Mouse (Mus musculus) erythroid progenitor cell, adult 5-6 weeks (primary cell): ENCODE measurements around the gene Mov10l1. TPM values are rescaled to one million over a fixed set of nuclear protein-coding genes. Genes with fewer than 3 reads are reported as not detected.

Experiments
- ATAC-seq: replicated peaks from 2 replicates; pipeline ENCODE4 v1.8.0; 2016; ENCODE audit warnings: moderate number of reproducible peaks, mild to moderate bottlenecking, moderate TSS enrichment, inconsistent platforms; ENCODE audit not compliant: poor library complexity, low FRiP score, severe bottlenecking
- total RNA-seq, 2 experiments: library from RNA; stranded (forward) in 1 of 2; stranded (reverse) in 1 of 2; fragments of 150-400 nt in 1 of 2; fragments of 186-747, 209-891 nt in 1 of 2; gene quantifications; 2 replicates each; pipeline versions ENCODE4 v1.2.3 to v1.2.4; 2015 to 2017; ENCODE audit warnings: low replicate concordance in 2 of 2

The Mov10l1 gene
- total RNA-seq, 2 experiments from 2014 or later: under 0.01 TPM; not detected in 1

DNA sequence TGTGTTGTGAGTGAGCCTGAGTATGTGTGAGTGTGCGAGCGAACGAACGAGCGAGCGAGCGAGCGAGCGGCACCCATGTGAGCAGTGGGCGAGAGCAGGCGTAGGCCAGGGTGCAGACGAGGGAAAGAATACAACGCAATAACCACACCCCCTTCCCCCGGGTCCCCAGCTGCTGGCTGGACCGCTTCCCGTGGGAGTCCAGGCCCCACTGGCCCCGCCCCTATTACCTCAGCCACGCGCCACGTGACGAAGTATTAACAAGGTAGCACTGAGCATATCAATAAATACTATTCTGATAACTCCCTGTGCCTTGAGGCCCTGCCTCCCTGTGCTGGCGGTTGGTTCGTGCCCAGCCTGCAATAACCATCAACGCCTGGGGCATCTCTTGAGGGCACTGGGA is 87.9 kb downstream of the Mov10l1 start:
- ATAC-seq: no peak

DNA sequence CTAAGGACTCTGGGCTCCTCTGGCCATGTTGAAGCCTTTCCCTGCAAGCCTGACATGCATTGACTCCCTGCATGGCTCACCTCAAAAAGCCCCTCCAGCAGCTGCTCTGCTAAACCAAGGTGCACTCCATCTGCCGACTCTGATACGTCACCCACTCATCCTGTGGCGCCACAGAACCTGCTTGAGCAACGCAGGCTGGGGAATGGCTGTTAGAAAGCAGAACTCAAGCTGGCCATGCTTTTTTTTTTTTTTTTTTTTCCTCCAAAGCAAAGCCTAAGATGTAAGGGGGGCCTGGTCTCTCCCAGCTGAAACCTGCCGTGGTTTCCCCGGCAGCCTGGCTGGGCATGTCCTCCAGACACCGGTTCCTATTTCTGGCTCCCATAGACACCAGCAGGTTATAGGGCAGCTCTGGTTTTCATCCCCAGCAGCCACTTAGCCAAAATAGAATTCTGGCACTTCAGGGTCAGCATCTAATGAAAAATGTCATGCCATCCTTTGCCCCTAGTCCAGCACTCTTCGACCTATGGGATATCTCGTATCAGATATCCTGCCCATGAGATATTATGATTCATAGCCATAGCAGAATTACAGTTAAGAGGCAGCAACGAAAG is 91.4 kb downstream of the Mov10l1 start:
- ATAC-seq: no peak

- ATAC-seq: no peak
Measured at GRCm38 (mm10) chr15:89074613-89075477, 92.1 kb downstream of the Mov10l1 start, which contains the start of gene Trabd. TSS of gene Trabd (plus strand) at chr15:89075124.

DNA sequence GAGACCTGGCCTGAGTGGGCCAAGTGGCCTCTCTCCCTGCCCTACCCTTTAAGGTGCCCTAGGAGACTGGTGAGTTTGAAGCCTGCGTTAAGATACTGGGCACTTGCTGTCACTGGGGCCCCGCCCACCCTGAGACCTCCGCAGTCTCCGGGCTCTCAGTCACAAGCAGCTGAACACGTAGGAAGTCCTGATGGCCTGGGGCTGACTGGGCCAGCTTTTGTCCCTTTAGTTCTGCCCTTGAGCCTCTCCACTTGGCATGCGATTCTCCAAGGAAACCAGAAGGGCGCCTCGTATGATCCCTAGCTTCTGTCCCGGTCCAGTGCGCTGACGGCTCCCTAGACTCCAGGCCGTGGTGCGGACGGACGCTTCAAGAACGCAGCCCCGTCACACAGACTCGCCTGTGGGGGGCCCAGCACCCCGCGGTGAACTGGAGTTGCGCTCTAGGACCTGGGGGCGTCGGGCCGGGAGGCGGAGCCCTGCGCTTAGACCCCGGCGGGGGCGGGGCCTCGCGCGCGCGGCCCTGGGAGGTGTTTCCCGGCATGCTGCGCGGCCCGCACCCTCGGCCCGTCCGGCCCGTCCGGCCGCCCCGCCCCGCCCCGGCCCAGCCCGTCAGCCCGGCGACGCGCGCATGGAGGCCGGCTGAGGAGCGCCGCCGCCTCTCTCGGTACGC is 92.9 kb downstream of the Mov10l1 start:
- ATAC-seq: peak; percentile 73

GRCm38 (mm10) chr15:89076156-89076731 is 93.5 kb downstream of the Mov10l1 start:
- peak; percentile 30; the same call in 1 of the 2 replicates for ATAC-seq

- peak; percentile 75 for ATAC-seq
Measured at GRCm38 (mm10) chr15:89078208-89078836, 95.6 kb downstream of the Mov10l1 start.

- no peak for ATAC-seq
Measured at GRCm38 (mm10) chr15:89083906-89084305, 101.2 kb downstream of the Mov10l1 start.

DNA sequence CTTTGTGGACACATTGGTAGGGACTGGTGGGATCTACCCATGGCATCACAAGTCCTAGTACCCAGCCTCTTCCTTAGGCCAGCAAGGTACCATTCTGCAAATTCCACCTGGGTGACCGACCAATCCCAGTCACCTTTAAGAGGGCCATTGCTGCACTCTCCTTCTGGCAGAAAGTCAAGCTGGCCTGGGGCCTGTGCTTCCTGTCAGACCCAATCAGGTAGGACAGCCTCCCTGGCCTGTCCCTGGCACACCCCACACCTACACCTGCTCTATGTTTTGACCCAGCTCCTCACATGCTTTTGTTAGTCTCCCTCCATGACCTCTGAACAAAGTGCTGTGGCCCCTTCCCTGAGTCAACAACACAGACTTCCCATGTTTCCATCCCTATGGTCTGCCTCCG is 102.1 kb downstream of the Mov10l1 start:
- no peak for ATAC-seq

GRCm38 (mm10) chr15:89088607-89089247 is 106.0 kb downstream of the Mov10l1 start, which contains the start of gene Selenoo:
TSS of gene Selenoo (plus strand) at chr15:89089084.
- ATAC-seq: peak; percentile 96

DNA sequence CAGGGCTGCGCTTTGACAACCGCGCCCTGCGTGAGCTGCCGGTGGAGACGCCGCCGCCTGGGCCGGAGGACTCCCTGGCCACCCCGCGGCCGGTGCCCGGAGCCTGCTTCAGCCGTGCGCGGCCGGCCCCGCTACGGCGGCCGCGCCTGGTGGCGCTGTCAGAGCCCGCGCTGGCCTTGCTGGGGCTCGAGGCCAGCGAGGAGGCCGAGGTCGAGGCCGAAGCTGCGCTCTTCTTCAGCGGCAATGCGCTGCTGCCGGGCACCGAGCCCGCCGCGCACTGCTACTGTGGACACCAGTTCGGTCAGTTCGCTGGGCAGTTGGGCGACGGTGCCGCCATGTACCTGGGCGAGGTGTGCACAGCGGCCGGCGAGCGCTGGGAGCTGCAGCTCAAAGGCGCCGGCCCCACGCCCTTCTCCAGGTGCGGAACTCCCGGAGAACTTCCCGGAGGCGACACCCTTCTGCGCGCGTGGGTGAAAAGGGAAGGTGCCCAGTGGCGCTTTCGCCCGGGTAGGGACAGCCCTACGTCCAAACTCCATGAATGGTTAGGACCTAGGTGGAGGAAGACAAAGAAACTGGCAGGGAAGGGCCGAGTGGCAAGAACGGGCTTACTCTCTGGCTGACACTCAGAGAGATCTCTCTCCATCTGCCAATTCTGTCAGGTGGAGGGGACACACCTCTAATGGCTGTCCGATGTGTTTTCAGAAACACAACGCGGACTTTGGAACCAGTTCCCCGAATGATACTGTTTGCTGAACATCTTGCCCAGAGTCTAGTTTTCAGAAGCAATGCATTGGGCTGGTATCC is 106.7 kb downstream of the Mov10l1 start:
- peak; percentile 51 for ATAC-seq

DNA sequence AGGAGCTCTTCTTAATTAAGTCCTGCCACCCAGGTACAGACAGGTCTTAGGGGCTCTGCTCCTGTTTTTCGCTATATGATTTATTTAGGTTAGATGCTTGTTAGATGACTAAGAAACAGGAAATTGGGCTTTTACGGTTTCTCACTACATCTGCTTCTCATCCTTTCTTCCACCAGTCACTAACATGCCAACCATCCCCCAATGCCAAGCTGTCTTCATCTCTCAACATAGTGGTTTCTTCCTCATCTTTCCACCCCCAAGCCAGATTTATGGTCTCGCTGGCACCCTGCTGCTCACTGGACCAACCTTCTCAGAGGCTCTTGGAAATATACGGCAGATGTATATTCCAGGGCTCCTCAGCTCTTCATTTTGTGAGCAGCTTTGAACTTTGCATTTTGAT is 108.0 kb downstream of the Mov10l1 start:
- ATAC-seq: no peak

- no peak for ATAC-seq
Measured at GRCm38 (mm10) chr15:89092181-89092580, 109.5 kb downstream of the Mov10l1 start.

DNA sequence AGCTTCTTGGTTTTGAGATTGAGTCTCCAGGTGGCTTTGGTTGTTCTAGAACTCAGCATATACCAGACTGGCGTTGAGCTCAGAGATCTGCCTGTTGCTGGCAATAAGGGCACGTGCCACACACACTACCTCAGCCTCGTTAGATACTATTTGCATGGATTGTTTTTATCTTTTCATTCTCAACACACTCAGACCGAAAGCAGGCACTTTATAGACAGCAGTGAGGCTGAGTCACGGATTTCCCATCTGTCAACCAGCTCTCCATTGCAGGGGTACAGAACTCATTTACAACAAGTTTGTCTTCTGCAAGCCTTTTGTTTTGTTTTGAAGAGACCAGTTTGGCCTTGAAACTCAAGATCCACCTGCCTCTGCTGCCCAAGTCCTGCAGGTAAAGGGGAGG is 114.7 kb downstream of the Mov10l1 start:
- ATAC-seq: no peak

DNA sequence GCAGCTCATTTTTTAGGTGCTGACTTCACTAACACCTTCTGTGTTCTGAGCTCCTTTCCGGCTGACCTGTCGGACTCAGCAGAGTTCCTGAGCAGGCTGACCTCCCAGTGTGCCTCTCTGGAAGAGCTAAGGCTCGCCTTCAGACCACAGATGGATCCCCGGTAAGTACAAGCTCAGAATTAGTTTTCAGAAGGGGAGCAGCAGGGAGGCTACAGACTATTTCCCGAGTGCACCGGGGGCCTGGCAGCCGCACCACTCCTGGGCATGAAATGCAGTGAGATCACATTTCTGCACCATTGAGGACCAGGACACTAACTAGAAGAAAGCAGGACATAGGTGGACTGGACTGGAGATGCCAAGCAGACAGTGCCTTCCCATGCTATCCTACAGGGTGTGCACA is 115.9 kb downstream of the Mov10l1 start:
- ATAC-seq: no peak

DNA sequence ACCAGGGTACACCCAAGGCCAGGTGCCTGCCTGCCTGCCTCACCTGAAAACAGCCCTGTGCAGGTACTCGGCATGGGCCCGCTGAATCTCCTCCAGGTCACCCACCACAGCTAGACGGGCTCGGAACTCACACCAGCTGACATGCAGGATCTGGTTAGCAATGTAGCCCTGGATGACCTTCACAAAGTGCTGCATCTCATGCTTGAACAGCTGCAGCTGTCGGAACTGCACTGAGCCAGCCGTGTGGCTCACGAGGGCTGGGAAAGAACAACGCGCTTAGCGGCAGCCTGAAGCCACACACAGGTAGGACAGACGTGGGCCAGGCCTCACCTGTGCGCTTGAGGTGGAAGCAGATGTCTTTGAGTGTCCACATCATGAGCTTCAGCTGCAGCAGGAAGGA is 118.1 kb downstream of the Mov10l1 start:
- ATAC-seq: no peak

GRCm38 (mm10) chr15:89102646-89103045 is 119.9 kb downstream of the Mov10l1 start:
- no peak for ATAC-seq

- ATAC-seq: no peak
Measured at GRCm38 (mm10) chr15:89103921-89104320, 121.2 kb downstream of the Mov10l1 start.

DNA sequence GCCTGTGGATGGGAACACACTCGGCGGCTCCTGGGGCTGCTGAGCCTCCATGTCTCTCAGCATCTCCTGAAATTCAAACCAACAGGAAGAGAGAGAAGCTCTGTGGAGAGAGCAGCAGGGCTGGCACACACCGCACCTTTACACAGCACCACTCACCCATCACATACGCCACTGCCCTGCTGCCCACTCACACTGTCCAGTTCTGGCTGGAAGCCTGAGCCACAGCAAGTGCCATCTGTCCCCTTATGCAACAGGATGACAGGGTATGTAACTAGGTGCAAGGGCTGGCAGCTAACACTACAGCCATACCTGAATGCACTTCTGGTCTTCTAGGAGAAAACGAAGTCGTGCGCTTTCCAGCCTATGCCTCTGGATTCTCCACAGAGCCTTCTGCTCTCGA is 121.7 kb downstream of the Mov10l1 start:
- ATAC-seq: no peak
